Mouse (Mus musculus) small intestine, adult 2 months (tissue): ENCODE data around the gene Tob2. TPM values are rescaled to one million over a fixed set of nuclear protein-coding genes. Genes with fewer than 3 reads are reported as not detected.

ENCODE experiments used
- H3K27ac ChIP-seq: fragments of 200-500 bp; 2 replicates; pipeline ENCODE4 v1.5.1; 2012; ENCODE audit warnings: low read depth, low read length, control low read depth, inconsistent platforms; ENCODE audit not compliant: insufficient read depth
- H3K27me3 ChIP-seq: fragments of 200-500 bp; 2 replicates; pipeline ENCODE4 v1.6.1; 2012; ENCODE audit warnings: mild to moderate bottlenecking, moderate library complexity, low read length, inconsistent platforms; ENCODE audit not compliant: control insufficient read depth, insufficient read depth
- H3K36me3 ChIP-seq: fragments of 200-500 bp; 2 replicates; pipeline ENCODE4 v1.6.1; 2012; ENCODE audit warnings: mild to moderate bottlenecking, low read length, control low read depth, inconsistent platforms; ENCODE audit not compliant: control insufficient read depth, insufficient read depth
- H3K4me1 ChIP-seq: fragments of 200-500 bp; 2 replicates; pipeline ENCODE4 v1.6.1; 2012; ENCODE audit warnings: low read length, inconsistent platforms, mixed read lengths; ENCODE audit not compliant: control insufficient read depth, insufficient read depth, insufficient read length
- H3K4me3 ChIP-seq: fragments of 200-500 bp; 2 replicates; pipeline ENCODE4 v1.5.1; 2012; ENCODE audit warnings: low read depth, mild to moderate bottlenecking, control low read depth, inconsistent platforms, low read length, moderate library complexity
- CTCF ChIP-seq: fragments of 200-500 bp; IDR thresholded peaks from 2 replicates; pipeline ENCODE4 v1.5.1; 2012; ENCODE audit warnings: low read depth, mild to moderate bottlenecking, control low read depth, inconsistent platforms, low read length, moderate library complexity, mixed read lengths; ENCODE audit not compliant: insufficient replicate concordance, insufficient read length; ENCODE audit errors: extremely low read depth
- POLR2A ChIP-seq: fragments of 200-500 bp; IDR thresholded peaks from 2 replicates; pipeline ENCODE4 v1.6.1; 2012; ENCODE audit warnings: low read depth, mild to moderate bottlenecking, control low read depth, inconsistent platforms, low read length, moderate library complexity
- WGBS: fragments of 180-500 bp; shearing (Covaris S2); methylation state at CpG from one replicate; pipeline ENCODE4 v1.1.7; 2018; 5-methylcytosine and 5-hydroxymethylcytosine counted together
- polyA plus RNA-seq: library from polyadenylated mRNA; depleted of rRNA; stranded (reverse); fragments of >200 nt; gene quantifications from 2 replicates; pipeline ENCODE4 v1.2.3, GENCODE M21; 2012

Tob2 gene
- polyA plus RNA-seq, 1 experiment = 33.2 TPM

- H3K36me3 ChIP-seq = peaks cover 59% of the 10 kb centered on the region
- H3K27me3 ChIP-seq = no peaks in the 10 kb centered on the region
- H3K4me1 ChIP-seq = peaks cover 20% of the 10 kb centered on the region
- H3K4me3 ChIP-seq = no peak overlapping the region
- H3K27ac ChIP-seq = no peak overlapping the region
- WGBS = 83% methylated on average over 14 of the region's 14 CpGs
- TF ChIP-seq CTCF = no peak
- TF ChIP-seq POLR2A = no peak
These were observed 7.9 kb downstream of the Tob2 start for GRCm38 (mm10) chr15:81850718-81851117.

- Histone ChIP-seq H3K4me3 (no peak overlapping the region), H3K36me3 (peaks cover 54% of the 10 kb centered on the region), H3K27me3 (no peaks in the 10 kb centered on the region), H3K27ac (no peak overlapping the region), H3K4me1 (peaks cover 21% of the 10 kb centered on the region)
- WGBS = 48% methylated on average over 9 of the region's 9 CpGs
- TF ChIP-seq POLR2A = no peak
- no peak for TF ChIP-seq CTCF
These were observed 9.5 kb downstream of the Tob2 start for GRCm38 (mm10) chr15:81849104-81849503.

GRCm38 (mm10) chr15:81848301-81848700, 10.3 kb downstream of the Tob2 start:
- peaks cover 21% of the 10 kb centered on the region for H3K4me1 ChIP-seq
- no peak overlapping the region for H3K27ac ChIP-seq
- peaks cover 51% of the 10 kb centered on the region for H3K36me3 ChIP-seq
- H3K4me3 ChIP-seq = no peak overlapping the region
- WGBS = 15% methylated on average over 7 of the region's 7 CpGs
- no peak for TF ChIP-seq POLR2A
- TF ChIP-seq CTCF = peak; percentile 88; the same call in 1 of the 2 replicates
- no peaks in the 10 kb centered on the region for H3K27me3 ChIP-seq

- Histone ChIP-seq H3K4me1 (peaks cover 21% of the 10 kb centered on the region), H3K27ac (no peak overlapping the region), H3K4me3 (no peak overlapping the region), H3K36me3 (peaks cover 48% of the 10 kb centered on the region), H3K27me3 (no peaks in the 10 kb centered on the region)
- 87% methylated on average over 5 of the region's 5 CpGs for WGBS
- TF ChIP-seq POLR2A (no peak), CTCF (no peak)
These were observed 10.7 kb downstream of the Tob2 start for GRCm38 (mm10) chr15:81847861-81848260.

- no peak overlapping the region for H3K4me3 ChIP-seq
- H3K36me3 ChIP-seq = peaks cover 41% of the 10 kb centered on the region
- peak overlapping the region; percentile 53; the same call in 1 of the 2 replicates for H3K27ac ChIP-seq
- H3K27me3 ChIP-seq = no peaks in the 10 kb centered on the region
- 89% methylated on average over 4 of the region's 4 CpGs for WGBS
- H3K4me1 ChIP-seq = peaks cover 18% of the 10 kb centered on the region
- TF ChIP-seq POLR2A (no peak), CTCF (no peak)
These were observed 11.4 kb downstream of the Tob2 start for GRCm38 (mm10) chr15:81847161-81847560.

- no peak for TF ChIP-seq POLR2A
- no peak for TF ChIP-seq CTCF
- Histone ChIP-seq H3K27ac (peak overlapping the region; percentile 53), H3K36me3 (peaks cover 38% of the 10 kb centered on the region), H3K4me3 (no peak overlapping the region), H3K4me1 (peaks cover 18% of the 10 kb centered on the region), H3K27me3 (no peaks in the 10 kb centered on the region)
- WGBS = 88% methylated on average over 9 of the region's 9 CpGs
These were observed 11.8 kb downstream of the Tob2 start for GRCm38 (mm10) chr15:81846755-81847154.

GRCm38 (mm10) chr15:81845724-81846123, 12.9 kb downstream of the Tob2 start:
- H3K27ac ChIP-seq = peak overlapping the region; percentile 81
- WGBS = 14% methylated on average over 4 of the region's 4 CpGs
- no peaks in the 10 kb centered on the region for H3K27me3 ChIP-seq
- peaks cover 18% of the 10 kb centered on the region for H3K4me1 ChIP-seq
- H3K4me3 ChIP-seq = no peak overlapping the region
- no peak; the same call in 1 of the 2 replicates for TF ChIP-seq CTCF
- TF ChIP-seq POLR2A = peak; percentile 63; the same call in 1 of the 2 replicates
- H3K36me3 ChIP-seq = peaks cover 28% of the 10 kb centered on the region
